Mouse (Mus musculus) kidney, postnatal 0 days (tissue): Measurements from ENCODE around the gene Dennd1a. TPM values are rescaled to one million over a fixed set of nuclear protein-coding genes. Genes with fewer than 3 reads are reported as not detected.

Experiments
- ATAC-seq: fragments of 200-750 bp; cut with Nextera tagmentation; replicated peaks from 2 replicates; pipeline ENCODE4 v1.8.0; 2017; ENCODE audit warnings: low read depth, moderate number of reproducible peaks, moderate TSS enrichment, moderate library complexity; ENCODE audit not compliant: low FRiP score
- DNase-seq: peaks from one replicate; pipeline ENCODE4 v3.0.0-alpha.2; 2016; ENCODE audit warnings: low spot score
- H3K27ac ChIP-seq: fragments of 300-500 bp; sonication (generic); 2 replicates; pipeline ENCODE4 v1.5.1; 2014; ENCODE audit warnings: mild to moderate bottlenecking
- H3K27me3 ChIP-seq: fragments of 300-500 bp; sonication (generic); 2 replicates; pipeline ENCODE4 v1.6.1; 2014; ENCODE audit warnings: low read length, mixed read lengths; ENCODE audit not compliant: insufficient read depth
- H3K36me3 ChIP-seq: fragments of 300-500 bp; sonication (generic); 2 replicates; pipeline ENCODE4 v1.6.1; 2014; ENCODE audit warnings: low read length, mixed read lengths; ENCODE audit not compliant: insufficient read depth
- H3K4me1 ChIP-seq: fragments of 300-500 bp; sonication (generic); replicated peaks from 2 replicates; pipeline ENCODE4 v1.6.1; 2014; ENCODE audit warnings: antibody characterized with exemption, low read length, mixed read lengths; ENCODE audit not compliant: insufficient read depth
- H3K4me2 ChIP-seq: fragments of 300-500 bp; sonication (generic); 2 replicates; pipeline ENCODE4 v1.6.1; 2014; ENCODE audit warnings: mild to moderate bottlenecking, low read length, moderate library complexity, mixed read lengths
- H3K4me3 ChIP-seq: fragments of 300-500 bp; sonication (generic); replicated peaks from 2 replicates; pipeline ENCODE4 v1.5.1; 2014; ENCODE audit warnings: low read depth, low read length
- H3K9ac ChIP-seq: fragments of 300-500 bp; sonication (generic); 2 replicates; pipeline ENCODE4 v1.6.1; 2014; ENCODE audit warnings: low read depth, low read length
- H3K9me3 ChIP-seq: fragments of 300-500 bp; sonication (generic); replicated peaks from 2 replicates; pipeline ENCODE4 v1.6.1; 2016; ENCODE audit warnings: low read length, inconsistent platforms, mixed read lengths
- CTCF ChIP-seq: IDR thresholded peaks from 2 replicates; pipeline ENCODE4 v1.5.1; 2016; ENCODE audit warnings: antibody characterized with exemption, low read depth, mild to moderate bottlenecking, moderate library complexity
- WGBS: fragments of 180-500 bp; shearing (Covaris S2); extraction: QIAGEN DNeasy Blood & Tissue Kit; methylation state at CpG from one replicate; pipeline ENCODE4 v1.1.7; 2014; 5-methylcytosine and 5-hydroxymethylcytosine counted together
- polyA plus RNA-seq: library from polyadenylated mRNA; unstranded; fragments of >200 nt; fragmentation: Nextera tagmentation; extraction: Ambion mirVana; gene quantifications from 2 replicates; pipeline ENCODE4 v1.2.1, GENCODE M21; 2015

Dennd1a gene
- polyA plus RNA-seq, 1 experiment from 2014 or later: 10.6 TPM

DNA sequence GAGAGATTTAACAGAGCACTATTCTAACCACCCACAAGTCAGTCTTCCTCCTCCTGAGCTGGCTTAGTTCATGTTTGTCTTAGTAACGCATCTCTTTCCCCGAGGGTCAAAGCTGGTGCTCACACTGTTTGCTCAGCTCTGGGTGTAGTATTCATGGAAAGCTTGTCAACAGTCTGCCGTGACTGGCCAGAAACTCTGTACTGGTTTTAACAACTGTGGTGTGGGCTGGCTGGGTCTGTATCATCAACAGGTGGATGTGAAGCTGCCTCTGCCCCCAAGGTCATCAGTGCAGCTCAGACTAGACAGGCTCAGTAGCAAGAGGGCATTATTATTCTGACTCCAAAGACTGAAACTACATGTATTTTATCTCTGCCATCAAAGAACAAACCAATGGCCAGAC, 430.2 kb downstream of the Dennd1a start:
- no peaks in the 10 kb centered on the region; the same call in 1 of the 2 replicates for H3K4me1 ChIP-seq
- TF ChIP-seq CTCF: no peak
- no peak overlapping the region for H3K27ac ChIP-seq
- no peak overlapping the region for H3K4me2 ChIP-seq
- H3K36me3 ChIP-seq: no peaks in the 10 kb centered on the region
- no peaks in the 10 kb centered on the region for H3K9me3 ChIP-seq
- H3K9ac ChIP-seq: no peak overlapping the region
- 70% methylated on average over 3 of the region's 3 CpGs for WGBS
- no peaks in the 10 kb centered on the region for H3K27me3 ChIP-seq
- DNase-seq: no peak
- no peak overlapping the region for H3K4me3 ChIP-seq
- no peak for ATAC-seq

DNA sequence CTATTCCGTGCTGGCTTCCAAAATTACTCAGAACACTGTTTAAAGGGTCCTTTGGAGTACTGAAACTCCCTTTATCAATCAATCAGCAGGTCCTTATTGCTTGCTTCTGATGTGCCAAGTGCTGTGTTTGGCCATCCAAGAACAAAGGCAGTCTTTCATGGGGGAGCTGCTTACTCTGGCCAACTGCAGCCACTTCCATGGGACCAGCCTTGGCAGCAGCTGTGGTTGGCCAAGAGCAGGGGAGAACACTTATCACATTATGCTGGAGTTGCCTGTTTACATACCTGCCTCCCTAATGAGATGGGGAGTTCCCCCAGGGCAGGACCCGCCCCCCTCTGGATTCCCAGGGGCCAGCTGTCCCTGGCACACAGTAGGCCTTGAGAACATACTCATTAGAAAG, 432.0 kb downstream of the Dennd1a start:
- Histone ChIP-seq H3K27me3 (no peaks in the 10 kb centered on the region), H3K4me3 (no peak overlapping the region), H3K9me3 (no peaks in the 10 kb centered on the region), H3K27ac (no peak overlapping the region), H3K4me2 (no peak overlapping the region), H3K9ac (no peak overlapping the region), H3K4me1 (no peaks in the 10 kb centered on the region; the same call in 1 of the 2 replicates), H3K36me3 (no peaks in the 10 kb centered on the region)
- 69% methylated on average over 2 of the region's 2 CpGs for whole genome bisulfite sequencing
- ATAC-seq: no peak
- TF ChIP-seq CTCF: no peak
- DNase-seq: no peak

DNA sequence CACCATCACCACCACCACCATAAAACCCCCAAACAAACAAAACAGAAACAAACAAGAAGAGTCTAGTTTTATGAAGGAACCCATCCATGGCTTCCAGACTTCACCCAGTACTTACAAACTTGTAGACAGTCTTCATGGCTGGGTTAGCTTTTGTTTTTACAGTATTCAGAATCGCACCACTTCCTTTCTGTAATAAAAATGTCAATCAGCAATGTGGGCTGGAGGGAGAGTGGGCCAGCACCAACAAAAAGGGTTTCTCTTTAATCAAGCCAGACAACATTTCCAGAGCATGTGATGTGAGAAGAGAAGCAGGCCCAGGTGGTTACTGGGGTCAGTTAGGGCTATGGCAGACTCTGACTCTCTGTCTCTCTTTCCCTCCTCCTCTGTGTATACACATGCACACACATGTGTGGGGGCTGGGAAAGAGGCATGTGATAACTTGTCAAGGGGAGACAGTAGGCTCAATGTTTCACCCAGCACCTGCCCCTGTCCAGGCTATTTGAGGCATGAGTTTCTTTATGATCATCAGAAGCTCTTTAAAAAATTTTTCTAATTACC, 433.2 kb downstream of the Dennd1a start:
- ATAC-seq: peak; percentile 59
- no peak overlapping the region for H3K9ac ChIP-seq
- DNase-seq: peak; percentile 83
- no peak overlapping the region for H3K27ac ChIP-seq
- no peaks in the 10 kb centered on the region for H3K9me3 ChIP-seq
- no peak for TF ChIP-seq CTCF
- H3K4me1 ChIP-seq: no peaks in the 10 kb centered on the region; the same call in 1 of the 2 replicates
- 3% methylated on average over 1 of the region's 1 CpGs for WGBS
- H3K4me3 ChIP-seq: no peak overlapping the region
- H3K4me2 ChIP-seq: no peak overlapping the region
- H3K27me3 ChIP-seq: no peaks in the 10 kb centered on the region
- H3K36me3 ChIP-seq: no peaks in the 10 kb centered on the region

DNA sequence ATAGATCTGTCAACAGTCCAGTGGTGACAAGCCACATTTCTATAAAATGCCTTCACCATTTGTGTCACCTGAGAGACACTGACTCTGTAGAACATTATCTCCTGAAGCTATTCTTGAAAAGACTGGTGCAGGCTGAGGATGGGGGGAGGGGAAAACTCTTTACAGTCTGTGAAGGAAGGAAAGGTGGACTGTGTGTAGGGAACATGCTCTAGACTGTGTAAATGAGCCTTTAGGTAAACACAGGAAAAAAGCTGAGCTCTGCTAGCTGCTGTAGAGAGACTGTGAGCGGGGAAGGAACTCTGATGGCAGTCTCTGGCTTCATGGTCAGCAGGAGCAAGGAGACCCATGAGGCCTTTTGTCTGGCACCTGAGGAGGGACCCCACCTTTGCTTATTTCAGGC, 436.6 kb downstream of the Dennd1a start:
- ATAC-seq (no peak), DNase-seq (no peak)
- Histone ChIP-seq H3K36me3 (no peaks in the 10 kb centered on the region), H3K9me3 (no peaks in the 10 kb centered on the region), H3K9ac (no peak overlapping the region), H3K4me2 (no peak overlapping the region), H3K4me1 (no peaks in the 10 kb centered on the region; the same call in 1 of the 2 replicates), H3K27me3 (no peaks in the 10 kb centered on the region), H3K27ac (no peak overlapping the region), H3K4me3 (no peak overlapping the region)
- no peak for TF ChIP-seq CTCF
- WGBS: 82% methylated on average over 1 of the region's 1 CpGs

DNA sequence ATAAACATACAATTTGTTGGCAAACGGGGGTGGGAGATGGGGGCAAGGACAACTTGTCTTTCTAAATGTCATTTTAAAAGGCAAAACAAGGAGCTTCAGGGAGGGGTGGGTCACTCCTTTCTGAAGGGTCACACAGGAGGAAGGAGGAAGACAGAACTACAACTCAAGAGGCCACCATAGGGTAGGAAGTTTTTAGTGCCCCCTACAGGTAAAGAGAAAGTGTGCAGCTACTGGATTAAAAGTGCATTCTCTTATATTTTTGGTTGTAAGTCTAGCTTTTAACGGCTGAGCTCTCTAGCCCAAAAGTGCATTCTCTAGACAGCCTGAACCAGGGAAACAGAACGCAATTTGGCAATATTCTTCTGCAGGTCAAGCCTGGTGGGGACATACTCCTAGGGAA, 437.8 kb downstream of the Dennd1a start:
- no peak overlapping the region for H3K4me3 ChIP-seq
- peak; percentile 37; the same call in 1 of the 2 replicates for TF ChIP-seq CTCF
- no peaks in the 10 kb centered on the region; the same call in 1 of the 2 replicates for H3K4me1 ChIP-seq
- H3K27me3 ChIP-seq: no peaks in the 10 kb centered on the region
- WGBS: 84% methylated on average over 3 of the region's 3 CpGs
- H3K27ac ChIP-seq: no peak overlapping the region
- H3K9ac ChIP-seq: no peak overlapping the region
- no peak for ATAC-seq
- no peak for DNase-seq
- no peak overlapping the region for H3K4me2 ChIP-seq
- no peaks in the 10 kb centered on the region for H3K9me3 ChIP-seq
- H3K36me3 ChIP-seq: no peaks in the 10 kb centered on the region

DNA sequence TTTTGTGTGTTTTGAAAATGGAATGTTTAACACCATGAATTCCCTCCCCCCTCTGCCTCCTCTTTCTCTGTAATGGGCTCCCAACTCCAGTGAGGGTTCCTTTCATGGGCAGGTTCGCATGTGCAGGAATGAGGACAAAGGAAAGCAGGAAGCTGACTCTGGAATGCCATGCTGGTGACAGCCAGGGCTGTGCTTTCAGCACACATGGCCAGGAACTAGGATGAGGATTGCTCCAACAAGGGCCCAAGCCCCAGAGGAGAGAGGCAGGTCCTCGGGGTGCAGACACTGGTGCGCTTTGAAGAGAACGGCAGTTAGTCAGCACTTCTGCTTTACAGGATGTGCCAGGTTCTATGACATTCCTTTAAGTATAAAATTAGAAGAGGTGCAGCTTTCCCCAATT, 444.5 kb downstream of the Dennd1a start:
- no peak overlapping the region for H3K27ac ChIP-seq
- H3K4me1 ChIP-seq: no peaks in the 10 kb centered on the region; the same call in 1 of the 2 replicates
- H3K27me3 ChIP-seq: no peaks in the 10 kb centered on the region
- no peaks in the 10 kb centered on the region for H3K9me3 ChIP-seq
- no peak overlapping the region for H3K4me3 ChIP-seq
- TF ChIP-seq CTCF: no peak
- H3K4me2 ChIP-seq: no peak overlapping the region
- WGBS: 42% methylated on average over 4 of the region's 4 CpGs
- H3K36me3 ChIP-seq: no peaks in the 10 kb centered on the region
- H3K9ac ChIP-seq: no peak overlapping the region
- ATAC-seq: no peak
- DNase-seq: no peak

DNA sequence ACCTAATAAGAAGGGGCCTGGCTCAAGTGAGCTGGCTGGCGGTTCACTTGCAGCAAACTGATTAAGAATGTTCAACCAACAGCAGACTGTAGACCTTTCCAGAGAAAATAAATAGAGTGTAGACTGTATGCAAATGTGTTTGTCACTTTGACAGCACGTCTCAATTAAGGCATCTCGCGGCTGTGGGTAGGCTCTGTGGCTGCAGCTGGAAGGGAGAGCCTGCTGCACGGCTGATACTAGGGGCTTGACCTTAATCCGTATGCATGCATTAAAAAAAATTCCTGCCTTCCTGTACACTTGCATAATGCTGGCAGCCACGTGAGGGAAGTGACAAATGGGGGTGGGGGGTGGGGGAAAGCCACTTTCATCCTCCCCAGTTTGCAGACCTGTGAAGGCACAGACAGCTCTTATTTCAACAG, 445.0 kb downstream of the Dennd1a start:
- peak; percentile 21 for DNase-seq
- WGBS: 13% methylated on average over 7 of the region's 7 CpGs
- no peaks in the 10 kb centered on the region for H3K27me3 ChIP-seq
- no peak overlapping the region for H3K4me2 ChIP-seq
- H3K36me3 ChIP-seq: no peaks in the 10 kb centered on the region
- ATAC-seq: no peak
- no peaks in the 10 kb centered on the region; the same call in 1 of the 2 replicates for H3K4me1 ChIP-seq
- H3K4me3 ChIP-seq: no peak overlapping the region
- no peak for TF ChIP-seq CTCF
- H3K27ac ChIP-seq: no peak overlapping the region
- H3K9ac ChIP-seq: no peak overlapping the region
- H3K9me3 ChIP-seq: no peaks in the 10 kb centered on the region
